Mouse (Mus musculus) mouse trophoblast stem cell (cell line): ENCODE measurements around the gene Racgap1.

Source experiments
- in situ Hi-C, 2 experiments: fragments of 300-500 bp; cut with MseI, MboI; formaldehyde crosslinking; loops; 2 replicates in 1 of 2; 3 replicates in 1 of 2; pipeline ENCODE4 v1.15.1; 2025

Racgap1 gene

DNA sequence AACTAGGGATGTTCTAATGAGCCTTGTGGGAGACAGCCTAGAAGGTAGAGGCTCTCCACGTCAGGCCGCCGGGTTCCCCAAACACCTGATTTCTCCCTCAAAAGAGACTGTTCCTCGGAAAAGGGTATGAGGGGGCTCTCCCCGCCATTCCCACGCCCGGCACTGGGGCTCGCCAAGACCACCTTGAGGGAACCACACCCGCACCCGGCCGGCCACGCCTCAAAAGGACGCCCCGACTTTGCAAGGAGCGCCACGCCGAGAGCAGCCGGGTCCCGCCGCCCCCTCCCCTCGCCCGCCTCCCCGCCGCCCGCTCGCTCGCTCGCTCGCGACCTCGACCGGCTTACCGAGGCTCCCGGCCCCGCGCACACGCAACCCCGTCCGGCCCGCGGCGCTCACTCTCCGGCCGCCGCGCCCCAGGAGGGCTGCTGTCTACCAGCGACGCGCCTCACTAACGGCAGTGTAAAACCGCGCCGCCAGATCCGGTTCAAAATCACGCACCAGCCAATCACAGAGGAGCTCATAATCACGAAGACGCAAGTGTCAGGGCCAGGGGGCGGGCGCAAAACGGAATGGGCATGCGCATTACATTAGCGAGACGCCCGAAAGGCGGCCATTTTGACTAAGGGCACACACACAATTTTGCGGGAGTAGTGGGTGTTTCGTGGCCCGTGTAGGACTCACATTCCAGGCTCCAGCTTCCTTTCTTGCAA lies at the start of gene Racgap1:
Gene Racgap1, minus strand, starts transcription at position 494 of the 710 bp plus-strand sequence.
- in situ Hi-C loops = no loop called here

DNA sequence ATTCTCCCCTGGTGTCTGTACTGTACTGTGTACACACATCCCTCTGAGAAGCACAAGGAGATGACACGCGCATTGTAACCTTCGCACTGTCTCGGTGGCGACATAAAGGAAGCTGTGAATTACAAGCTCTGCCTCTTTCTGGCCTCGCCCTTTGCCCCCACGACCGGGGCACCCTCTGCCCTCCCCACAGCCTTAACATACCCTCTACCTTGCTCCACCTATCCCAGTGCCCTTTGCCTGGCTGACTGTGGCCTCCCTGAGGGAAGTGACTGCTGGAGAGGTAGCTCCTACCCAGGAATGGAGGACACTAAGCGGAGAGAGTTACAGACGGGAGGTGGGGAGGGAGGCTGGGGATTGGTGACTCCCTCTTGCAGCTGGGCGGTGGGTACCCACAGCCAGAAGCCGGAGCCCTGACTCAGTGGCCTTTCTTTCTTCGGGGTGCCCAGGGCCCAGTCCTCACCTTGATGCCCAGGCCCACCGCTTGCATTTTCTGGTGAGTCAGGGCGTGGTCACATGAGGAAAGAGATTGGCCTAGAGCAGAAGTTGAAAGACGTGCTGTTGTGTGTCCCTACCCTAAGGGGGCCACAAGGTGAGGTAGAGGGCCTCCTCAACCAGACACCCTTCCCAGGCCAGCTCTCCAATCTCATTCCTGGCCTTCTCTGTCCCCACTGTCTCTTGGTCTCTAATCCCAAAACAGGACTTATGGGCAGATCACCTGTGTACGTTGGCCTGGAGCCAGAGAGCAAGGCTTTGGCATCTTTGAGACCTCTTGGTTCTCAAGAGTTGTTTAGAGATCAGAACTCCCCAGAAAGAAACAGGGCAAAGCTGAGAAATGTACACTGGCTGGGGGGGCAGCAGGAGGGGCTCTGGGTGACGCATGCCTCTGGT lies 49.0 kb upstream of the Racgap1 start:
- in situ Hi-C loops = no loop called here

DNA sequence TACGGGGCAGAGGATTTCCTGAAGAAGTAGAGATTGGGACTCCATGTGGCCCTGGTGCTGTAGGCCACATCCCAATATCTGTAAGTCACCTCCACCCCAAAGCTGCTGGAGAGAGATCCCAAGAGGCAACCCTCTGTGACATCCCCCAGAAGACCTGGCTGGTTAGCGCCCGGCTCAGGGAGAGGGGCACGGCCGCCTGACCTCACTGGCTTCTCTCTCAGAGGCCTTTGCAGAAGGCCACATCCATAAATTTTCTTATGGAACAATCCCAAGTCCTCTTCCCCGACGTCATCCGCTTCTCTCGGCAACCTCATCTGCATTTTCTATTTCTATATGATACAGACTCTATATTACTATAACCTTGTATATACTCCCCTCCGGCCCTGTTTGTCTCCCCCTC lies 48.3 kb upstream of the Racgap1 start:
- in situ Hi-C loops = no loop called here

DNA sequence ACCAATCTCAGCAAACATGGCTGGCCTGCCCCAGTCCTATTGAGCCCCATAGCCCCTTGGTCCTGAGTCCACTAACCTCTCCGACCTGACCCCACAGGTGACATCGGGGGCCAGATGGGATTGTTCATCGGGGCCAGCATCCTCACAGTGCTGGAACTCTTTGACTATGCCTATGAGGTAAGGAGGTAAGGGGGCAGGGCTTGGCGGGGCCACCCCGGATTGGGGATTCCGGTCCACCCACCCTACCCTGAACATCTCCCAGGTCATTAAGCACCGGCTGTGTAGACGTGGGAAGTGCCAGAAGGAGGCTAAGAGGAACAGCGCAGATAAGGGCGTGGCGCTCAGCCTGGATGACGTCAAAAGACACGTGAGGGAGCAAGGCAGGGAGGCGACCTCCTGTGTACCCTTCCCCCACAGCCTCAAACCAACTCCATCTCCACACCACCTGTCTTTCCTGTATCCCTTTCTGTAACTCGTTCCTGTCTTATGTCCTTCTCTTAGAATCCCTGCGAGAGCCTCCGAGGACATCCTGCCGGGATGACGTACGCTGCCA lies 47.2 kb upstream of the Racgap1 start:
- in situ Hi-C loops = no loop called here

DNA sequence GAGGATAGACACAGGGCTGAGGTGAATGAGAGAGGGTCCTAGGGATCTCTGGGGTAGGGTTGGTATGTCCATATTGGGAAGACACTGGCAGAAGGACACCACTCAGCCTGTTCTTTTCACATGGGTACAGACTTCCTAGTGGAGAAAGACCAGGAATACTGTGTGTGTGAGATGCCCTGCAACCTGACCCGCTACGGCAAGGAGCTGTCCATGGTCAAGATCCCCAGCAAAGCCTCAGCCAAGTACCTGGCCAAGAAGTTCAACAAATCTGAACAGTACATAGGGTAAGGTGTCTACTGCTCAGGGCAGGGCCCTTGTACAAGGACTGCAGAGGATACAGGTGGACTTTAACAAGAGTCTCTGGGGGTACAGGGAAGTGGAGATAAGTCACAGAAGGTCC lies 45.9 kb upstream of the Racgap1 start:
- in situ Hi-C loops = no loop called here

DNA sequence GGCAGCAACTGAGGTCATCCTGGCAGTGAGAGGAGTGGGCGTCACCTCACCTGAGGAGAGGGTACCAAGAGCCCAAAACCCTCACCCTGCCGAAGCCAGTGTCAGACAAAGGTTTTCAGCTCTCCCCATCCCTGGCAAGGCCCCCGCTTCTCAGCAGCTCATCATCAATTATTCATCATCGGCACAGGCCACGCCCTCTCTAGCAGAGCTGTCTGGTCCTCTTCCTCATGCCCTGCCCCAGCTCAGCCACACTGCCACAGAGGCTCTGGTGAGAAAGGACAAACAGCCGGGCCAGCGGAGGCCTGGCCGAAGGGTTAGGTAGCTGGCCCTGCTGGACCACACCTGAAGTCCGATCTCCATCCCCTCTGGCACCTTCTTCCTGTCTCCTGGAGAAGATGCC lies 40.5 kb upstream of the Racgap1 start:
- in situ Hi-C loops = no loop called here

DNA sequence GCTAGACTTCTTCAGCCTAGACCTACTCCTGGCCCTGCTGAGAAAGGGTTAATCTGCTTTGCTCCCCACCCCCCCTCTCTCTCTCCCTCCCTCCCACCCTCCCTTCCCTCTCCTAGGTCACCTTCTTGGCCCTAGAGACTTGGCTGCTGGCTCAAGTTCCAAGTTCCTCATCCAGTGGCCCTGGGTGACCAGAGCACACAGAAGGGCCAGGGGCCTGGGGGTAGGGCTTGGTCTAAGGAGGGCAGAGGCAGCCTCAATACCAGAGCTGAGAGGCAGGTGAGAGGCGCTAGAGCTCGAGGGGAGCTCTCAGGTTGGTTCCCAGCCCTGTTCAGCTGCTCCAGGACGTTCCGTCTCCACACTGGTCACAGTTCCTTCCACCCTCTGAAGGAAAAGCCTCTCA lies 39.5 kb upstream of the Racgap1 start:
- in situ Hi-C loops = no loop called here

DNA sequence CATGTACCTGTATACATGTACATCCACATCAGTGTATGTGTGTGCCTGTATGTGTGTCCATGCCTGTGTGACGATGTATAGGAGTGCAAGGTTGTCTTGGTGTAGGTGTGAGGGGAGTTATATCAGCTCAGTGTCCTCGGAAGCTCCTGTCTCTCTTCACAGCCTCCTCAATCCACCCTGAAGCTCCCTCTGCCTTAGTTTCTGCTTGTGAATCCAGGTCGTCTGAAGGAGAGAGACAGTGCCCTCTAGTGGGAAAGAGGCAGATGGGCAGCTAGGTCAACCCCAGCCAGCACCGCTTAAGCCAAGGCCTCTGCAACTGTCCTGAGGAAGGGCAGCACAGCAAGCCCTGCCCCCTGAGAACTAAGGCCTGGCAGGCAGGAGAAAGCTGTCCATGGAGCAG lies 37.3 kb upstream of the Racgap1 start:
- in situ Hi-C loops = loop anchor here in 1 of 2 experiments (10.0 kb wide), 1 partner anchor 194 kb away; no protein-coding TSS in a partner anchor

DNA sequence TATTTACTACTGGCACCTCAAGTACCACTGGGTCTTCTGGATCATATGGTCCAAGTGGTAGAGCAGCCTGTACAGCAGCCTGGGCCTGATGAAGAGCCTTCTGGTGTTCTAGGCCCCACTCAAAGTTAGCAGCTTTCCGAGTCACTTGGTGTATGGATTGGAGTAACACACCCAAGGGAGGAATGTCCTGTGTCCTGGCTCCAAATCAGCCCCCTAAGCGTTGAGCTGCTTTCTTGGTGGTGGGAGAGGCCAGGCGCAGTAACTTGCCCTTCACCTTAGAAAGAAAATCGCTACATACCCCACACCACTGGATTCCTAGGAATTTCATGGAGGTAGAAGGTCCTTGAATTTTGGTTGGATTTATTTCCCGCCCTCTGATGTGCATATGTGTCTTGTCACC lies 32.7 kb upstream of the Racgap1 start:
- in situ Hi-C loops = loop anchor here in 1 of 2 experiments (10.0 kb wide), 1 partner anchor 189 kb away; no protein-coding TSS in a partner anchor

DNA sequence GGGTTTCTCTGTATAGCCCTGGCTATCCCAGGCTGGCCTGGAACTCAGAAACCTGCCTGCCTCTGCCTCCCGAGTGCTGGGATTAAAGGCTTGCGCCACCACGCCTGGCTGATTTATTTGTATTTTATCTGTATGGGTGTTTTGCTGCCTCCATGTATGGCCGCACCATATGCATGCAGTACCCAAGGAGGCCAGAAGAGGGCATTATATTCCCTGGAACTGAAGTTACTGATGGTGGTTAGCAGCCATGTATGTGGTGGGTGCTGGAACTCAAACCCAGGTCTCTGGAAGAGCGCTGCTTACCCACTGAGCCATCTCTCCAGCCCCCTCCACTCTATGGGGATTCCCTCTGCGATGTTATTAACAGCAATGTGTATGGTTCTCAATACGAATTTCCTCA lies 31.4 kb upstream of the Racgap1 start:
- in situ Hi-C loops = loop anchor here in 1 of 2 experiments (10.0 kb wide), 1 partner anchor 188 kb away; no protein-coding TSS in a partner anchor

DNA sequence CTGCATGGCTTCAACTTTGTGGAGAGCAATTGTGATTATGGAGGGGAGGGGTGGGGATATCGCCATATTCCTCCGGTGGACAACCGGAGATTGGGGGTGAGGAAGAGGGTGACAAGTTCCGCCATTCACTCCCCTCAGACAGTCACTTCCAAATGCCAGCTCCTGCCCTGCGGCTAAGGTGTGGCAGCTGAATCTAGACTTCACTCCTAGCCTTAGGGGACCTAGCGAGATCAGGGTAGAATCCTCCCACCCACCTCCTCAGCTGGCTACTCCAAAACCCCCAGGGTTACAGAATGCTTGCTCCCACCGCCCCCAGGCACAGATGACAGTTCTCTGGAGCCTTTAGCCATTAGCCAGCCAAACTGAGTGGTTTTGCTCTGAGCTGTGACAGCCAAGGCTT lies 27.6 kb upstream of the Racgap1 start:
- in situ Hi-C loops = no loop called here

DNA sequence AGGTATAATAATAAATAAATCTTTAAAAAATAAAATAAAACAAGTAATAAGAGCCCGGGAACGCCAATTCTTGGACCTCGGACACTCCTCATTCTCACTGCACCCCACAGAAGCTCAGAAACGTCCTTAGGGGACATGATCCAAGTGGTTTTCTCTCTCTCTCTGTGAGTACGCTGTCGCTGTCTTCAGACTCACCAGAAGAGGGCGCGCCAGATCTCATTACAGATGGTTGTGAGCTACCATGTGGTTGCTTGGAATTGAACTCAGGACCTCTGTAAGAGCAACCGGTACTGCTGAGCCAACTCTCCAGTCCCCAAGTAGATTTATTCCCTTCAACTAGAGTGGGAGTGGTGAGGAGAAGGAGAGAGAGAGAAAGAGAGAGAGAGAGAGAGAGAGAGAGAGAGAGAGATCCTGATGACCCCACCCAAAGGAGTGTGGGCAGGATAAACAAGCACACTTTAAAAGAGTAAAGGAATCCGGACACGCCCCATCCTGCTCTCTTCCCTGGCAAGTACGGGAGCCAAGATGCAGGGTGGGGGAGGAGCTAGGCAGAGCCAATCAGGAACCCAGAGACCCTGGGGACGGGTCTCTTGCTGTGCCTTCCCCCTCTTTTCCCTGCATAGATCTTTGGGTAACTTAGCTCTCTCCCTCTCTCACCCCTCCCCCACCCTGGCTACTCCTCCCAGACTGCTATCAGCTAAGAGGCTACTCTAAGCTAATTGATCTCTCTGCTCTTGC lies 26.8 kb upstream of the Racgap1 start:
- in situ Hi-C loops = no loop called here

DNA sequence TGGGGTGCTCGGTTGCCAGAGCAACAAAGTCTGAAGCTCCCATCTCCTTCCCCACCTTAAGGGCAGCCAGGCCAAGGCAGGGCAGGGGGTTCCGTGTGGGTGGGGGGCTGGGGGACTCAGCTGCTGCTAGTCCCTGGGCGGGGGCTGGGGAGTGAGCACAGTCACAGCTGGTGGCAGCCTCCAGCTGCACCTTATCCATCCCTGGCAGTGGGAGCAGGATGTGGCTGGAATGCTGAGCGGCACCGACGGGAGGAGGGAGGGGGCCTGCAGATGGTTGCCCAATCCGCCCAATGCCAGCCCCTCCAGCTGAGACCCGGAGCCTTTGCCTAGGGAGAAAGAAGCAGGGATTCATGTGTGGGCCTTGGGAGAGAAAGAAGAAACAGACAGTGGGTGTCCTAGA lies 25.6 kb upstream of the Racgap1 start:
- in situ Hi-C loops = no loop called here

DNA sequence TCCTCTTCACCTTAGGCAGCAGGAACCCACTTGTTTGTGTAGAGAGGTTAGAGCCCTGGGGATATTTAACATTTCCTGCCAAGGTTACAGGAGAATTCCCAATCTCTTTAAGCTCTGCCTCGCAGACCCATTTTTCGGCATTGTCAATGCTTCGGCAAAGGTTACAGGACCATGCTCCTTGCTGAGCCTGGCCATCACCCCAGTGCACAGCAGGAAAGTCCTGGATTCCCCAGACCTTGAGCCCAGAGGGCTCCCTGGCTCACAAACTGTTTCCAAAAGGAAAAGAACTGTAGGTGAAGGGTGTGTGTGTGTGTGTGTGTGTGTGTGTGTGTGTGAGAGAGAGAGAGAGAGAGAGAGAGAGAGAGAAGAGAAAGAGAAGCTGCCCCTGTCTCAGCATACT lies 23.4 kb upstream of the Racgap1 start:
- in situ Hi-C loops = no loop called here

DNA sequence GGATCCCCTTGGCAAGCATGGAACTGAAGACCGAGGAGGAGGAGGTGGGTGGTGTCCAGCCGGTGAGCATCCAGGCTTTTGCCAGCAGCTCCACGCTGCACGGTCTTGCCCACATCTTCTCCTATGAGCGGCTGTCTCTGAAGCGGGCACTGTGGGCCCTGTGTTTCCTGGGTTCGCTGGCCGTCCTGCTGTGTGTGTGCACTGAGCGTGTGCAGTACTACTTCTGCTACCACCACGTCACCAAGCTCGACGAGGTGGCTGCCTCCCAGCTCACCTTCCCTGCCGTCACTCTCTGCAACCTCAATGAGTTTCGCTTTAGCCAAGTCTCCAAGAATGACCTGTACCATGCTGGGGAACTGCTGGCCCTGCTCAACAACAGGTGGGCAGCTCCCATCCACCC lies 20.3 kb upstream of the Racgap1 start:
- in situ Hi-C loops = no loop called here

DNA sequence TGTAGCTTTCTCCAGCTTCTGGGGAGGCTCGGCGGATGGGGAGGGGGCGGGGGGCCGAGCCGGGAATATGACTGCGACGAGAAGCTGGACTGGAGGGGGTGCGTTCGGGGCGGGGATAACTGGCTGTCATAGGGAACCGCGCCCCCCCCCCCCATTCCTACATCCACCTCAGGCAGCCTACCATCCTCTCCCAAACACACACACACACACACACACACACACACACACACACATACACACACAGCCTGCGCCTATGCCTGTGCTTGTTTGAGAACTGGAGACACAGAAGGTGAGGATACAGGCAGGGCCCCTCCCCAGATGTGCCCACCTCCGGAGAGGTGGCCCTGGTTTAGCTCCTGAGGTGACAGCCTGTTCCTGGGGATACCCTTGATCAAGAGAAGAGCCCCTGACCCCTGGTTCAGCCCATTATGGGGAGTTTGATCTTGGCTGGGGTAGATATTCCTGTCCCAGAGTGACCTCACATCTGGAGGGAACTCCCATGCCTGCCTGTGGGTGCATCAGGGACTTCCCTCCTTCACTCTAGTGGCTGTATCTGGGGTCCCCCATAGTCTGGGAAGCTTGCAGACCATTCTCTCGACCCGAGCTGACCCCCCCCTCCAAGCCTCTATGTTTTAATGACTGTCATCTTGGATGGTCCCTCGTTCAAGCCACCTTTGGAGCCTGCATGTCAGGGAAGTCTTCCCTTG lies 19.7 kb upstream of the Racgap1 start:
- in situ Hi-C loops = no loop called here

DNA sequence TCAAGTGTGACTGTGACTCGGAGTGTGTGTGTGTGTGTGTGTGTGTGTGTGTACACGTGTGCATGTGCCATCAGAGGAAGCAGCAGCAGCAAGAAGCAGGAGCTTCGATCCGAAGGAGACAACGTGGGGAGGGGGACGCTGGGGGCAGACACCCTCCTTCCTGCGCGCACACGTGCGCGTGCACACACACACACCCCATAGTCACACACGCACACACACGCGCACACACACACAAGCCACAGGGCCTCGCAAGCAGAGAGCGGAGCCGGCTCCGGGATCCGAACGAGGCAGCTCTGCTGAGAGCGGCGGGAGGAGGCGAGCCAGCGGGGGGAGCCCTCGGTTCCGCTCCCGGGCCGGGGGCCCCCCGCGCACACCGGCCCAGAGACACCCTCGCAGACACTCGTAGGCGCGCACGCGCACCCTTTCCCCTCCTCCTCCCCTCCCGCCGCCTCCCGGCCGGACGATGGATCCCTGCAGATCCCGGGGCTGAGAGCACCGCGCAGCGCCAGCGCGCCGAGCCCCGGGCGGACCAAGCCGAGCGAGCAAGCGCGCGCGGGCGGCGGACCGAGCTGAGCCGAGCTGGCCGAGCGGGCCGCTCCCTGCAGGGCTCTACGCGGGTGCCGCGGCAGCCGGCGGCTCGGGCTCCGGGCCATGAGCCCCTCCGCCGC lies 18.8 kb upstream of the Racgap1 start, which contains the start of gene Asic1:
Gene Asic1, plus strand, starts transcription at position 215 of the 668 bp plus-strand sequence.
- in situ Hi-C loops = no loop called here

DNA sequence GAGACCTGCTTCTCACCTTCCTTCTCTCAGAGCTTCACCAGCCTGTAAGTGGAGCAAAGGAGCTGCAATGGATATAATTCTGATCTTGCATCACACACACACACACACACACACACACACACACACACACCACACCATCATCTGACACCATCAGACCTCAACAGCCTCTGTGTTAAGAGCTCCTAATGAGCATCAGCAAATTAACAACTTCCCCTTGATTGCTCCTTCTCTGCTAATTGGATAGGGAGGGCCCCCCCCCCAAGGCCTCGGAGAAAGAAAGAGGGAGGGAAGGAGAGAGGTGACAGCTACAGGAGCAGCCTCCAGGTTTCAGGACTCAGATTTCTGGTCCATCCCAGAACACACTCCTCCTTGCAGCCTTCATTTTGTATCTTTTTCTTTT lies 17.9 kb upstream of the Racgap1 start:
- in situ Hi-C loops = loop anchor here (5.0 kb wide), 2 partner anchors 72 to 77 kb away; partner anchors contain the start of gene Aqp5 (in 1 of the 2)

DNA sequence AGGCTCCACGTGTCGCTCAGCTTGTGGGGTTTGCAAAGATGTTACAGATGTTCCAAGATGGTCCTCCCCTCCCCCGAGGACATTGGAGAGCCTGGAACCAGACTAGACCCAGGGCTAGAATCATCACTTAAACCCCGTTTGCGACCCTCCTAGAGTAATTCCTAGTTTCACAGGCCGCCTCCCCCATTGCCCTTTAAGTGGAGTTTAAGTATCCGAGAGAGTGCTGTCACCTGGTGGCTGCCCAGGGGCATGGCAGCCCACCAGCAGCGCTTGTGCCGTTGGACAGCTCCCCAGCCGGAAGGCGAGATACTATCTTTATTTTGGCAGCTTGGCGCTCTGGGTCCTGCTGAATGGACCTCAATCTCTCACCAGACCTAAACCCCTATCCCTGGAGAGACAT lies 17.4 kb upstream of the Racgap1 start:
- in situ Hi-C loops = loop anchor here (5.0 kb wide), 2 partner anchors 72 to 77 kb away; partner anchors contain the start of gene Aqp5 (in 1 of the 2)

DNA sequence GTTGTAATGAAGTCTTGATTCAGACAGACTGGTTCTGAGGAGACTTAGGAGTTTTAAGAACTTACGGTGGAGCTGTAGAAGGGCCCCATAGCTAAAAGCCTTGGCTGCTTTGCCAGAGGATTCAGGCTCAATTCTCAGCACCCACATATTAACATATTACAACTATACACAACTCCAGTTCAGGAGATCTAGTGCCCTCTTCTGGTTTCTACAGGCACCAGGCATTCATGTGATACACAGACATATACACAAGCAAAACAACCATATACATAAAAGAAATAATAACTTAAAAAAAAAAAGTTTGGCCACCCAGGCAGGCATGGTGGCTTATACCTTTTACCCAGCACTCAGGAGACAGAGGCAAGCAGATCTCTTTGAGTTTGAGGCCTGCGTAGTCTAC lies 16.1 kb upstream of the Racgap1 start:
- in situ Hi-C loops = loop anchor here (5.0 kb wide), 2 partner anchors 70 to 75 kb away; partner anchors contain the start of gene Aqp5 (in 1 of the 2)
